Mouse (Mus musculus) ZHBTc4 (cell line): ENCODE data around the gene Psmg4.

Experiments used
- DNase-seq: peaks from one replicate; pipeline ENCODE4 v3.0.0-alpha.2; 2011; ENCODE audit warnings: low read depth, low spot score

The Psmg4 gene

GRCm38 (mm10) chr13:34148767-34149392 is 13.9 kb upstream of the Psmg4 start:
- DNase-seq: peak; percentile 83

DNA sequence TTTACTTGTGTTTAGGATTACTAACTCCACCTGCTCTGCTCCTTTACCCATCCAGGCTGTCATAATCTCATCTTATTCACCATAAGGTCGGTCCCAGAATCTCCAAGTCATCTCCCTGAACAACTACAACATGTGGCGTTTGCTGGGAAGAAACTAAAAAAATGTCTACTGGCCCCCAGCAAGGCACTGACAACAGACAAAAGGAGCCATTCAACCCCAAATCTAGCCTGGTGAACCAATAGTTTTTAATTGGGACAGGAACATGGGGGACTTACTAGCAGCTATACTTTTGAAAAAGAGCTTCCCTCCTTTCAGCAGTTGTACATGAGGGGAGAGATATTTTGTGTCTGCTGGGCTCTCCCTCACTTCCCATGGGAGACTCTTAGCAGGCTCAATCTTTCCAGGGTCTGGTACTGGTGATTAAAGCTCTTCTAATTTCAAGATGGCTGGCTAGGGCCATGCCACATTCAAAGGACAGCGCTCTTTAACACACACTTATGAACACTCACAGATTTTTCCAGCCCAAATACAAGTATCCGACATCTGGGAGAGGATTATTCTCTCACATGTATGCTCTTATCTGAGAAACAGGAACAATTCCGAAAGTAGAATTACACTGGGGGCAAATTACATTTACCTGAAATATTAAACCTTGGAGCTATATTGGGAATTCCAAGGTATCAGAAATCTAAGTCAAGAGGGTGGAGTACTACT is 13.1 kb upstream of the Psmg4 start:
- DNase-seq: no peak

GRCm38 (mm10) chr13:34150271-34151027 is 12.3 kb upstream of the Psmg4 start:
- DNase-seq: peak; percentile 65

DNA sequence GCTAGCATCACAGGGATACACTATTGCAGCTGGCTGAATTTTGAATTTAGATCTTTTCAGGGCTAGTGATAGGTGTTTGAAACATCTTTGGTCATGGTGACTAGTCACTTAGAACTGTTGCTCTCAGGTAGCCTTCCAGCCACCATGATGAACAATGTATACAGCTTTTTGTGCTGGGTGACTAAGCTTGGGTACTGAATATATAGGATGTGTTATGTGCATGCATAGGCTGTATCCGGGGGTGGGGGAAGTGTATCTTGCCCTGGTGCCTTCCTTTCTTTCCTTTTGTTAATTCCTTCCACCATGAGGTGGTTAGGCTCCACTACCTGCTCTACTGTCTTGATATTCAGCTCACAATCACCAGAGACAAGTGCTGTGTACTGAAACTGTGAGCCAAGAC is 11.3 kb upstream of the Psmg4 start:
- DNase-seq: no peak

- DNase-seq: peak; percentile 89
Observed at GRCm38 (mm10) chr13:34152695-34153094, 10.1 kb upstream of the Psmg4 start.

- DNase-seq: peak; percentile 33
Observed at GRCm38 (mm10) chr13:34153254-34154011, 9.3 kb upstream of the Psmg4 start.

GRCm38 (mm10) chr13:34154217-34154930 is 8.4 kb upstream of the Psmg4 start:
- peak; percentile 93 for DNase-seq

DNA sequence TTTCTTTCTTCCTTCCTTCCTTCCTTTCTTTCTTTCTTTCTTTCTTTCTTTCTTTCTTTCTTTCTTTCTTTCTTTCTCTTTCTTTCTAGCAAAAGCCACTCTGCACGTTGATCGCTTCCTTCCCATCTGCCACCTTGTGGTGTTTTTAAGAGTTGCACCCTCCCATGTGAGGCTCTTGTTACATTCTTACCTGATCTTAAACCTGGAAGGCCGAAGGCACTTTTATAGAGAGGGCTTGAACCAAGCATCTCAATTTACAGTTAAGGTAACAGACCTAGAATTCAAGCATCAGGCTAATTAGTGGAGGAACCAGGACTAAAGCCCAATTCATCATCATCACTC is 7.9 kb upstream of the Psmg4 start:
- peak; percentile 76 for DNase-seq

DNA sequence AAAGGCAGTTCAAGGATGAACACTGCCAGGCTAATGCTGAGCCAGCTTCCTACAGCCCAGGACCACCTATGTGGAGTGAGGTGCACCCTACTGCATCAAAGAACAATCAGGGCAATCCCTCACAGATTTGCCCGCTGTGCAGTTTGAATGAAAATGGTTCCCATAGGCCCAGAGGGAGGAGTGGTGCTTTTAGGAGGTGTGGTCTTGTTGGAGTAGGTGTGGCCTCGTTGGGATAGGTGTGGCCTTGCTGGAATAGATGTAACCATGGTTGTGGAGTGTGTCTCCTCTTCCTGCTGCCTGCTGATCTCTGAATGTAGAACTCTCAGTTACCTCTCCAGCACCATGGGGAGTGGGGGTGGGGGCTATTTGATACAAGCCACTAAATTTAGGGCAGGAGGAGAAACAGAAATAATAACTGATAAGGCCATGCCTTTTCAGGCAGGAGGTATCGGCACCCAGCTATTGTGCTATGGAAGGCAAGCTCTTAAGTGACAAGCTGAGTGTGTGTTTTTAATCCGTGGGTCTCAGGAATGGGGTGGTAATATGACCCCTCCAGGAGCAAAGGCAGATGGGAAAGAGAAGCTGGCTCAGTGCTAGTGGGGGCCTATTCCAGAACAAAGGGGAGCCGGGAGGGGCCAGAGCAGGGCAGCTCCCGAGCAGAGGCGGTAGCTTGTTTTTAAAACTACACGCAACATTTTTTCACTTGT is 6.5 kb upstream of the Psmg4 start:
- peak; percentile 93 for DNase-seq

GRCm38 (mm10) chr13:34156840-34157185 is 6.0 kb upstream of the Psmg4 start:
- DNase-seq: no peak

- no peak for DNase-seq
Observed at GRCm38 (mm10) chr13:34157596-34158157, 5.1 kb upstream of the Psmg4 start.

DNA sequence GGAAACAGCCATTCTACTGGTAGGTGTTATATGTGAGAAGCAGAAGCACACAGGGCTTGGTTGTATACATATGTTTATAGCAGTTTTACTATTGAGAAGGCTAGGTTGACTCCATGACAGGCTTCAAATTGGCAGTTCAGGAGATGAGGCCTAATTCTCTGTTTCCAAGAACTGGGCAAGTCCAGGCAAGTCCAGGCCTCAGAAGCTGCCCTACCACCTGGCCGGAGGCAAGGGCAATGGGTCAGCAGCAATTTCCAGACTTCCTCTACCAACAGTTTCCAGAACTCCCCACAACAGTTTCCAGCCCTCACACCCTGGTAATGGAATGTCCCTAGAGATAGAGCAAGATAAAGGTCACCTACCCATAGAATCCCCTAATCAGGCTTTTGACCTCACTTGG is 2.8 kb upstream of the Psmg4 start:
- no peak for DNase-seq

DNA sequence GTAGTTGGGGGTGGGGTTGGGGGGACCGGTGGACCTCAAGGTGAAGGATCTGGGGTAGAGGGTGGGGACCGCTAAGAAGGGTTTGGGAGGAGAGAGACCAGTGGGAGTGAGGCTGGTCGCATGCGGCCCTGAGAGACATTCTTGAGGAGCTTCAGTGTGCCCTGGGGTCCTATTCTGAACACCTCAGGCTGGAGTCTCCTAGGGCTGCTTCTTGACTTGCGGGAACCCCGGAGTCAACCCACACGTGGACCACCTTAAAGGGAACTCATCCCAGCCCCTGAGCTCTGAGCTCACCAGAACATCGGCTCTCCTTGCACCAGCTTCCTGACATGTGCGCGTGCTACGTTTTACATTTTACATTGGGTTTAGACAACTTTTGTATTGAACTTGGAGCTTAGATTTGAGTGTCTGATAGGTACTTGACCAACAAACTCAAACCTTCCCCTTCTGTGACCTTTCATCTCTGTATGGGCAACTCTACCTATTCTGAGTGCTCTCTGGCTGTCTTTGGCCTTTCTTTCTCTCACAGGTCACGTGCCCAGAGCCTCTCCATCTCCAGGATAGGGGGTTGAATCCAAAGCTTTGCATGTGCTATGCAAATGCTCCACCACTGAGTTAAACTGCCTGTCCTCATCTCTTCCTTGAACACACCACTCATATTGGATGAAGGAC is 676 bp downstream of the Psmg4 start:
- DNase-seq: peak; percentile 29

- no peak for DNase-seq
Observed at GRCm38 (mm10) chr13:34174025-34174424, 11.3 kb downstream of the Psmg4 start.

DNA sequence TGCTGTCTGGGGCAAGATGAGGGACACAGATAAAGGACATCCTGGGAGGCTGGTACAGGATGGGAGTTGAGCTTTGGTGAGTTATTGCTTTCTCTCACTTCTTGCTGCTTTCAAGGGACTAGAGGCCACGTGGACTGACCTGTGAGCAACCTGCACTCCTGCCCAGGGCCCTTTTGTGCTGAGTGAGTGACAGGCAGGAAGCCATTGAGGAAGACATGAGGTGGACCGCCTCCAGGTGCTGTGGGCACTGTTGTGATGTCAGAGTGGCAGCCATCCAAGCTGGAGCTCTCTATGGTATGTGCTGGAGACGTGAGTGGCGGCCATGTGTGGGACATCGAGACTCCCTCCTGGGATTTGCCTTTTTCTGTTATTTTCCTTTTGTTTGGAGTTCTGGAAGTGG is 18.9 kb downstream of the Psmg4 start:
- DNase-seq: no peak

DNA sequence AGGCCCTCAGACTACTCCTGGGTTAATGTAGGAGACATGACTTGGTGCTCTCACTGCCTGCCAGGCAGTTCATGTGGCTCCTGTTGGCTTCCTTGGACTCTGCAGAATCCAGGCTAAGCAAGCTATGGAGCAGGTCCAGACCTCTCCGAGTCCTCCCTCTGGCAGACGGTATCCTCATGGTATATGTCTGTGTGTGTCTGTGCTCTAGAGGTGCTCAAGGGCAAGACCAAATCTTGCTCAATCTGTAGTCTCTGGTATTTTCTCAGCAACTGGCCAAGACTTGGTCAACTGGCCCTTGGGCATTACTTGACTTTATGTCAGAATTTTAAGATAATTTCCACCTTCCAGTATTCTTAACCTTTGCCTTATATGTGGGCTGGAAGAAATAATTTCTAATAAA is 22.6 kb downstream of the Psmg4 start:
- DNase-seq: no peak

DNA sequence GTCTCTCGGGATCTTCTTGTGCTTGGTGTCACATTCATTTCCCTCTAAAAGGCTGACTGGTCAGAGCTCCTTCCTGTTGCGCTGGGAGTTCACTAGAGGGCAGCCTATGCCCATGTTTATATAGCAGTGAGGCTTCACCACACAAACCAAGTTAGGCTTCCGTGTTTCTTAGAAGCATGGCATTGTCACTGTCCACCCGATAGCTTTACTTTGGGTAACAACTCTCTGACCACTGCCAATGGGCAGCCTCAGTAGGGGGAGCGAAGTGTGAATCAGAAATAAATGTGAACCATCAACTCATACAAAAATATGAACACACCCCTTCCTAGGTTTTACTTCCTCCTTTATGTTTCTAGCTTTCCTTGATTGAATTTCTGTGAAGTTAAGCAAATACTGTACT is 24.8 kb downstream of the Psmg4 start:
- DNase-seq: peak; percentile 79

DNA sequence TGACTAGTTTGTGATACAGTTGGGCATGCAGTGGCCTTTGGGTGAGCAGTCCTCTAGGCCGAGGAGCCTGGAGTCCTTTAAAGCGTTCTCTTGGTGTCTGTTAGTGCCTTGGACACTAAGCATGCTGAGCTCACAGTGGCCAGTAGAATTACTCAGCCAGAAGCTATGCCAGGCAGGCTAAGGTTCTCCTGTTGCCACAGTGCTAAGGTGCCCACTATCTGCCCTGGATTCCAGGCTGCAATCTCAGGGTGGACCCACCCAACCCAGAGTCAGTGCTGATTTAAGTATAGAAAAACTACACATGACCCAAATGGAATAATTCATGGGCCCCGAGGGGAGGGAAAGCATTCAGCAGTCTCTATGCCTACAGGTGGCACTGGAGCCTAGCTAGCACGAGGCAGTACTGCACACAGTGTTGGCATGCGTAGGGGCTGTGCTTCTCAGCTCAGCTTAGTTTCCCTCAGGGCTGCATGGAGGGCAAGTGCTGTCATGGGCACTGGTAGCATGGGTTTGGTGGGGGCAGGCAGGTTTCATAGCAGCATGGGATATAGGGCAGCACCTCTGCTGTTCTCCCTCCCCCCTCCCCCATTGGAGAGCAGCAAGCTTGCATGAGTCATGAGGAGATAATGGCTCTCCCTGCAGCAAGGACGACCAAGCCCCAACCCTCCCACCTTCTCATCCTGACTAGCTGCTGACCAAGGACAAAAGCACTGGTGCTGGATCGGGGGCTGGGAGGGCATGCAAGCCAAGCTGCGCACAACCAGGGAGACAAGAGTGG is 29.8 kb downstream of the Psmg4 start:
- DNase-seq: no peak

DNA sequence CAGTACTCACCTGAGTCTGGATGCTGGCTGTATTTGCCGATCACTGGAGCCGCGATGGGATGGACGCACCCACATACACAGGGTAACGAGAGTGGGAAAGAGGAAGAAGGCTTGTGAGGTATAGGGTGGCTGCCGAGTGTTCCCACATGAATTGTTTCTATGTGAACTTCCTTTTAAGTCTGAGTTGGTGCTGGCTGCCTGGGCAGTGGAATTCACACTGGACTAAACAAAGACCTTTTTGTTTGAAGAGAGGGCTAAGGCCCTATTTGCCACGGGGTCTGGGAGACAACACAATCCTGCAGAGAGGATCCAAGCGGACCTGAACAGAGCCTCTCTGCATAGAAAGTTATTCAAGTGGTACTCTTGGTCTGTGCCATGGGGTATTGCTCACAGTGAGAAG is 30.6 kb downstream of the Psmg4 start:
- no peak for DNase-seq
